Mouse (Mus musculus) retina, postnatal 1 day (tissue): ENCODE results near the gene Ticam1.
A peak's percentile ranks its signal among the peaks of the same experiment; 100 is the strongest.

Experiments
- DNase-seq: peaks from one replicate; pipeline ENCODE4 v3.0.0-alpha.2; 2012

Gene Ticam1

GRCm38 (mm10) chr17:56290388-56291170, 14.0 kb upstream of the Ticam1 start:
- DNase-seq = peak; percentile 88

GRCm38 (mm10) chr17:56289371-56290331, 13.1 kb upstream of the Ticam1 start:
- peak; percentile 68 for DNase-seq

- DNase-seq = no peak
These were observed 12.3 kb upstream of the Ticam1 start for GRCm38 (mm10) chr17:56288866-56289265.

GRCm38 (mm10) chr17:56287830-56288229, 11.2 kb upstream of the Ticam1 start:
- peak; percentile 61 for DNase-seq

- DNase-seq = no peak
These were observed 9.4 kb upstream of the Ticam1 start for GRCm38 (mm10) chr17:56285995-56286394.

GRCm38 (mm10) chr17:56283316-56283715, 6.7 kb upstream of the Ticam1 start:
- no peak for DNase-seq

GRCm38 (mm10) chr17:56282802-56283201, 6.2 kb upstream of the Ticam1 start:
- DNase-seq = no peak

- no peak for DNase-seq
These were observed 4.6 kb upstream of the Ticam1 start for GRCm38 (mm10) chr17:56281193-56281592.

GRCm38 (mm10) chr17:56279481-56280155, 3.0 kb upstream of the Ticam1 start:
- no peak for DNase-seq

- no peak for DNase-seq
These were observed 1.8 kb upstream of the Ticam1 start for GRCm38 (mm10) chr17:56278340-56278739.

- no peak for DNase-seq
These were observed 944 bp upstream of the Ticam1 start for GRCm38 (mm10) chr17:56277567-56277893.

GRCm38 (mm10) chr17:56275842-56276480, 625 bp downstream of the Ticam1 start:
- DNase-seq = no peak

- no peak for DNase-seq
These were observed 2.6 kb downstream of the Ticam1 start for GRCm38 (mm10) chr17:56273986-56274385.

GRCm38 (mm10) chr17:56273482-56273881, 3.1 kb downstream of the Ticam1 start:
- DNase-seq = no peak

GRCm38 (mm10) chr17:56272644-56273043, 3.9 kb downstream of the Ticam1 start:
- DNase-seq = no peak

GRCm38 (mm10) chr17:56271609-56272253, 4.9 kb downstream of the Ticam1 start:
- DNase-seq = no peak

- DNase-seq = no peak
These were observed 6.8 kb downstream of the Ticam1 start for GRCm38 (mm10) chr17:56269741-56270140.

GRCm38 (mm10) chr17:56269153-56269630, 7.4 kb downstream of the Ticam1 start:
- peak; percentile 92 for DNase-seq

GRCm38 (mm10) chr17:56266271-56266670, 10.3 kb downstream of the Ticam1 start:
- DNase-seq = no peak

GRCm38 (mm10) chr17:56265869-56266268, 10.7 kb downstream of the Ticam1 start:
- no peak for DNase-seq

- DNase-seq = no peak
These were observed 11.6 kb downstream of the Ticam1 start for GRCm38 (mm10) chr17:56265011-56265410.

GRCm38 (mm10) chr17:56264020-56264419, 12.6 kb downstream of the Ticam1 start:
- peak; percentile 83 for DNase-seq
